In the genomic region with DNA sequence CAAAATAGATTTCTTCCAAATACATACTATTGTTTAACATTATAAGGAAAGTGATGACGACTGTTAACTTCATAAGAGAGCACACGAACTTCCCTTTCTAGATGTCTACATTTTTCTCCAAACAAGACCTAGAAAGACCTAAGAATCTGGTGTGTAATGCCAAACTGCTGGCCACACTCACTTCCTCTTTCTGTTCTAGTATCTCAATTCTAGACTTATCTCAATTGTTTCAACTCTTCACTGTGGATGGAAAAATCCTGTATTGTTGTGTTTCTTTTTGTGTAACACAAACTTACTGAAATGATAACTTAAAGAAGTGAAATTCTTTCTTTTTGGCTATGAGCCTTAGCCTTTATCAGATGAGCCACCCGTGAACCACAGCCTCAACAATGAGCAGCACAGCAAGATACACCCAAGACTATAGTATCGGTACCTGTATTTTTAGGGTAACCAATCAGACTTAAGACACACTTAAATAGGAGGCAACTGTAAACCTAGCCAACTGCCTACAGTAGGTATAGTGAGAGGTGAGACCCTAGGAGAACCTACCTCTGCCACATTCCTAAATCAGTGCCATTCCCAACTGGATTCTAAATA, we compare ENCODE assay signal across 1 mouse cellular context.
TF ChIP-seq lines count a peak whose summit lies in the region.

No protein-coding gene starts in this region.

TF ChIP-seq in MEL, 35 proteins besides CTCF, POLR2A, EP300 and RAD21 (continued from another document):
- TF ChIP-seq USF2 (IDR thresholded peaks at IDR 0.05; ENCODE audit: borderline replicate concordance in 1 of 2, insufficient read depth in 1 of 2, low read depth in 1 of 2, low read length in 2 of 2) (no peak), USF1 (IDR thresholded peaks at IDR 0.05; ENCODE audit: low read depth, low read length) (no peak), CHD2 (IDR thresholded peaks at IDR 0.05; ENCODE audit: low read length) (no peak), ZC3H11A (IDR thresholded peaks at IDR 0.05; ENCODE audit: low read depth, low read length) (no peak), MYB (IDR thresholded peaks at IDR 0.05; ENCODE audit: low read depth, low read length) (0 out of 2 replicates have a peak, but pooled peaks have one; percentile 17), HCFC1 (IDR thresholded peaks at IDR 0.05; ENCODE audit: low read depth, low read length) (no peak; the same call in 1 of the 2 replicates), TAL1 (IDR thresholded peaks at IDR 0.05; ENCODE audit: low read length) (no peak), TBP (IDR thresholded peaks at IDR 0.05; ENCODE audit: low read depth, low read length) (no peak), UBTF (IDR thresholded peaks at IDR 0.05; ENCODE audit: borderline replicate concordance, insufficient read depth, low read depth, low read length) (no peak), SMC3 (IDR thresholded peaks at IDR 0.05; ENCODE audit: low read depth, low read length) (0 out of 2 replicates have a peak, but pooled peaks have one; percentile 15), RCOR1 (IDR thresholded peaks at IDR 0.05; ENCODE audit: low read depth, low read length) (peak; percentile 70), E2F4 (IDR thresholded peaks at IDR 0.05; ENCODE audit: borderline replicate concordance, low read depth, low read length) (no peak), GABPA (IDR thresholded peaks at IDR 0.05; ENCODE audit: low read depth, low read length) (no peak), TCF12 (IDR thresholded peaks at IDR 0.05; ENCODE audit: low read depth, low read length) (0 out of 2 replicates have a peak, but pooled peaks have one; percentile 42), POLR2AphosphoS5 (IDR thresholded peaks at IDR 0.05; ENCODE audit: borderline replicate concordance, low read depth, low read length) (no peak), MAFK (IDR thresholded peaks at IDR 0.05; ENCODE audit: borderline replicate concordance, low read depth, low read length) (no peak), ZNF384 (IDR thresholded peaks at IDR 0.05; ENCODE audit: low read depth, low read length) (no peak), GATA1 (IDR thresholded peaks at IDR 0.05; ENCODE audit: low read depth, low read length) (peak; percentile 78), POLR2AphosphoS2 (IDR thresholded peaks at IDR 0.05; ENCODE audit: low read length) (no peak), CHD1 (IDR thresholded peaks at IDR 0.05; ENCODE audit: low read depth, low read length) (no peak), NELFE (IDR thresholded peaks at IDR 0.05; ENCODE audit: low read depth, low read length) (no peak), ZMIZ1 (IDR thresholded peaks at IDR 0.05; ENCODE audit: low read depth, low read length) (no peak), JUND (IDR thresholded peaks at IDR 0.05; ENCODE audit: low read depth, low read length) (no peak), KAT2A (conservative IDR thresholded peaks at IDR 0.05; ENCODE audit: low read depth, low read length) (0 out of 2 replicates have a peak, but pooled peaks have one; percentile 18), ZKSCAN1 (IDR thresholded peaks at IDR 0.05; ENCODE audit: low read depth, low read length) (no peak)
